Mouse (Mus musculus) cortical plate, adult 2 months (tissue): ENCODE measurements around the gene Akap7.

Experiments
- CTCF ChIP-seq: fragments of 200-500 bp; IDR thresholded peaks from 2 replicates; pipeline ENCODE4 v1.5.1; 2011; ENCODE audit warnings: mild to moderate bottlenecking, control low read depth, low read length; ENCODE audit not compliant: insufficient read depth; ENCODE audit errors: extremely low read depth
- POLR2A ChIP-seq: fragments of 200-500 bp; IDR thresholded peaks from 2 replicates; pipeline ENCODE4 v1.6.1; 2011; ENCODE audit warnings: mild to moderate bottlenecking, low read length, control low read depth; ENCODE audit not compliant: insufficient read depth; ENCODE audit errors: extremely low read depth

GRCm38 (mm10) chr10:25291053-25291452, 16.6 kb downstream of the Akap7 start:
- TF ChIP-seq CTCF (no peak), POLR2A (no peak)
